Mouse (Mus musculus) E14TG2a.4 (cell line): ENCODE data around the gene Immp2l.

Experiments used
- CTCF ChIP-seq: conservative IDR thresholded peaks from 2 replicates; pipeline ENCODE4 v1.5.1; 2014; ENCODE audit warnings: low read length
- POU5F1 ChIP-seq: IDR thresholded peaks from 2 replicates; pipeline ENCODE4 v1.6.1; 2014; ENCODE audit warnings: low read length, borderline replicate concordance

- no peak for TF ChIP-seq CTCF
- TF ChIP-seq POU5F1: no peak
These were observed 403.6 kb downstream of the Immp2l start for GRCm38 (mm10) chr12:41427464-41427863.
